Mouse (Mus musculus): ENCODE data around the gene Olfr1249.

- TF ChIP-seq ZNF384 (IDR thresholded peaks at IDR 0.05; ENCODE audit: low read depth, low read length) (no peak), HCFC1 (IDR thresholded peaks at IDR 0.05; ENCODE audit: borderline replicate concordance, insufficient read depth, low read length) (no peak), CHD2 (IDR thresholded peaks at IDR 0.05; ENCODE audit: low read depth, low read length) (no peak)
These were observed 20.8 kb downstream of the Olfr1249 start, which contains the start of gene Olfr1247 for GRCm38 (mm10) chr2:89614030-89614429.

Data from ES-E14 (cell line).